Mouse (Mus musculus) gonadal fat pad, adult 2 months (tissue): ENCODE measurements around the gene Tnfsf18. TPM values are rescaled to one million over a fixed set of nuclear protein-coding genes. Genes with fewer than 3 reads are reported as not detected.

ENCODE experiments used
- polyA plus RNA-seq: library from polyadenylated mRNA; depleted of rRNA; stranded (reverse); fragments of >200 nt; gene quantifications from 2 replicates; pipeline ENCODE4 v1.2.3, GENCODE M21; 2012; rRNA removed

Tnfsf18 gene
- polyA plus RNA-seq, 1 experiment, result not detected

Other genes with a start within 250 kb of the Tnfsf18 start
- gene Prdx6, start 243.4 kb upstream of the Tnfsf18 start, polyA plus RNA-seq, result 283 and 403 TPM in 2 replicates
- 0.05 TPM in 1 of 2 replicates, not detected in the other for gene Tnfsf4, start 99.2 kb upstream of the Tnfsf18 start, polyA plus RNA-seq